Mouse (Mus musculus) E14TG2a.4 (cell line): ENCODE results near the gene Hsp90aa1.

Experiments used
- CTCF ChIP-seq: conservative IDR thresholded peaks from 2 replicates; pipeline ENCODE4 v1.5.1; 2014; ENCODE audit warnings: low read length
- NANOG ChIP-seq: IDR thresholded peaks from 2 replicates; pipeline ENCODE4 v1.6.1; 2014; ENCODE audit warnings: borderline replicate concordance, low read length, mixed read lengths
- POU5F1 ChIP-seq: IDR thresholded peaks from 2 replicates; pipeline ENCODE4 v1.6.1; 2014; ENCODE audit warnings: low read length, borderline replicate concordance

DNA sequence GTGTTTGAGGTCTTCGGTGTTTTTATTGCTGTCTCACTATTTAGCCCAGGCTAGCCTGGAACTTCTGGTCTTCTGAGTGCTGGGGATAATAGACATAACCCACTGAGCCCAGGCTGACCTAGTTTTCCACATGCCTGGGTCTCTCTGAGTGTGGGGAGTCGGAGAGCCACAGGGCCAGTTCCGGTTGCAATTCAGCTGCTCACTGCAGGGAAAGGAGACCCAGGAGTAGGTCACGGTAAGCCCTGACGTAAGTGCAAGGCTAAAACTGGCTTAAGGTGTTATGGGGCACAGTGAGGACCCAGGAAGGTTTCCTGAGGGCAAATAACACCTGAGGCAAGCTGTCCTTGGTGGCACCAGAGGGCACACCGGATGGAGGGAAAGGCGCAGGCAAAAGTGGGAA is 4.9 kb upstream of the Hsp90aa1 start:
- TF ChIP-seq CTCF = no peak
- no peak for TF ChIP-seq POU5F1
- no peak for TF ChIP-seq NANOG
